Mouse (Mus musculus): ENCODE measurements around the gene Ptpn13. TPM values are rescaled to one million over a fixed set of nuclear protein-coding genes. Genes with fewer than 3 reads are reported as not detected.

Ptpn13 gene
- polyA plus RNA-seq, 1 experiment from 2014 or later, result 8.7 TPM

DNA sequence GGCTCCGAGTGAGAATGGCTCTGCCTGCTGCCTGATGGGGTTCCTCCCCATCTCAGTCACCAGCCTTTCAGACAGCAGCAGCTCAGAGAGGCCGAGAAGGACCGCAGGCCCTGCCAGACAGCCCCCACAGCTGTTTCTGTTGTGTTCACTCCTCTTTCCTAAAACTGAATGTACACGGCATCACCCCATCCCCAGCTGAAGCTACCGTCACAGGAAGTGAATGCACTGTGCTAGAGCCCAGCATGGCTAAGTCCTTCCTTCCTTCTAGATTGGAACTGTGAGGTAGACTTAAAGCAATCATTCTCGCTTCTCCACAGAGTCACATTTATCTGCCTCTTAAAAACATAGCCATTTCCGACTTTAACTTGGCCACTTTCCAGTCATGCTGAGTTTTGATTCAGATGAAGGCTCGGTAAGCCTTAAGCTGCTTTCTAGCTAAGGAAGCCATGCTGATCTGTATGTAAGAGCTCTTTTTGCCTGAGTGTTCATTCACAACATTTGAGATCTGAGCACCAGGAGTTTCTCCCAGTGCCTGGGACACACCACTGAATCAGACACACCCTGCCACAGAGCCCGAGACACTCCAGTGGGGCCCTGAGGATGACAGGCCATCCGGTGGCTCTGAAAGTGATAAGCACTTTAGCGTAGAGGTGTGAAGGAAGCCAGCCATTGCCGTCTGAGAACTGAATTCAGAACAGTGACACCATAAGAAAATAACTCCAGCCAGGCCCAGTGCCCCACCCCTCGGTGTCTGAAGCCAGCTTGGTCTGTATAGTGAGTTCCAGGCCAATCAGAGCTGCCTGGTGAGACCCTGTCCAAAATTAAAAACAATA is 170.6 kb downstream of the Ptpn13 start:
- H3K4me1 ChIP-seq (ENCODE audit: control insufficient read depth, insufficient read depth, low read length), result 0 out of 2 replicates have a peak, but pooled peaks cover 3% of the 10 kb centered on the region
- no peaks in the 10 kb centered on the region for H3K9me3 ChIP-seq (ENCODE audit: control insufficient read depth, low read length)
- ATAC-seq (ENCODE audit: low FRiP score, low TSS enrichment) (no peak), DNase-seq (peak; percentile 40)
- no peak overlapping the region for H3K4me2 ChIP-seq (ENCODE audit: low read length)
- H3K27ac ChIP-seq (replicated peaks; ENCODE audit: low read depth, low read length), result peak overlapping the region; percentile 46
- WGBS, result 78% methylated on average over 13 of the region's 13 CpGs
- no peaks in the 10 kb centered on the region for H3K36me3 ChIP-seq (ENCODE audit: control insufficient read depth, insufficient read depth, low read length)
- no peak overlapping the region for H3K4me3 ChIP-seq (replicated peaks; ENCODE audit: low read depth, low read length)
- H3K27me3 ChIP-seq (ENCODE audit: control insufficient read depth, insufficient read depth, low read length), result no peaks in the 10 kb centered on the region
- H3K9ac ChIP-seq (replicated peaks; ENCODE audit: low read length), result no peak overlapping the region

DNA sequence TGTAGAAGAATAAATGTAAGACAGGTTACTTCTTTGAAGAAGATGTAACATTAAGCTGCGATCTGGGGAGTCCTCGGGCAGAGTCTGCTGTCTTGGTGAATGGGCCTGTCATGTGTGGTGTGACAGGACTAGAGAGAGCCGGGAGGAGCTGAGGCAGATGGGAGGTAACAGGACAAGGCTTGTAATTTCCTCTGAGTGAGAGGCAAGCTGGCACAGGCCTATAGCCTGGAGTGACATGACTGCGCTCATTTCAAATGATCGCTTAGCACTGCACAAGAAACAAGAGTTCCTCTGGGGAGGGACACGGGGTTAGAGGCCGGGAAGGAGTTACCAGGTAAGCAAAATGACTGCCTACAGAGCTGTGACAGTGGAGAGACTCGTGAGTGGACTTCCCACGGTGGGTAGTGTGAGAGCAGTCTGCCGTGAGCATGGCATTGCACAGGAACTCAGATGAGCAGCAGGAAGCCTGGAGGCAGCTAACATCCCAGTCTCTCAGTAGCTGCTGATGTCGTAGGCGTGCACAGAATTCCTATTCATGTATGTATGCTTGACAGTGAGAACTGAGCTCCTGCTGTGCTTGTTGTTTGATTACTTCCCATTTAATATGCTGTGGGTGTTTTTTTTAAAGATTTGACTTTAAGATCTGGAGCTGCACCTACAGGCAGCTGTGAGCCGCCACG is 171.6 kb downstream of the Ptpn13 start:
- H3K27ac ChIP-seq (replicated peaks; ENCODE audit: low read depth, low read length), result peak overlapping the region; percentile 46

DNA sequence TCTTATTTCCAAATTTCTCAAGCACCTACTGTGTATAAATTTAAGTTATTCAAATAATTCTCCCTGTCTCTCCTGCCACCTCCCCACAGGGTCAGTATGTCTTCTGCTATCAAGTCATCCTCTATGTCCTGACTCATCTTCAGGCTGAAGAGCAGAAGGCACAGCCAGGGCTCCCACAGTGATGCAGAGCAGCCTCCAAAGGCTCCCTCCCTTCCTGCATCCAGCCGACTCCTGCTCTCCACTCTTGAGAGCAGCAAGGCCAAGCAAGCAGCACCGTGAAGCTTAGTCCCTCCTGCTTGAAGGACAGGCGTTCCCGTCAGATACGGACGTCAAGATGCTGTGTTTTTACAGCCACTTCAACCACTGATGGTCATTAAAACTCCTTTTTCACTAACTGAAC is 172.6 kb downstream of the Ptpn13 start:
- Histone ChIP-seq H3K27me3 (ENCODE audit: control insufficient read depth, insufficient read depth, low read length) (no peaks in the 10 kb centered on the region), H3K4me2 (ENCODE audit: low read length) (no peak overlapping the region), H3K4me1 (ENCODE audit: control insufficient read depth, insufficient read depth, low read length) (0 out of 2 replicates have a peak, but pooled peaks cover 3% of the 10 kb centered on the region), H3K36me3 (ENCODE audit: control insufficient read depth, insufficient read depth, low read length) (no peaks in the 10 kb centered on the region), H3K9me3 (ENCODE audit: control insufficient read depth, low read length) (no peaks in the 10 kb centered on the region), H3K9ac (replicated peaks; ENCODE audit: low read length) (no peak overlapping the region), H3K4me3 (replicated peaks; ENCODE audit: low read depth, low read length) (no peak overlapping the region), H3K27ac (replicated peaks; ENCODE audit: low read depth, low read length) (no peak overlapping the region)
- DNase-seq (no peak), ATAC-seq (ENCODE audit: low FRiP score, low TSS enrichment) (no peak)
- 74% methylated on average over 6 of the region's 6 CpGs for WGBS

More for the DNA sequence above, 171.6 kb downstream of the Ptpn13 start:
- no peak overlapping the region for H3K4me3 ChIP-seq (replicated peaks; ENCODE audit: low read depth, low read length)
- no peaks in the 10 kb centered on the region for H3K36me3 ChIP-seq (ENCODE audit: control insufficient read depth, insufficient read depth, low read length)
- no peaks in the 10 kb centered on the region for H3K27me3 ChIP-seq (ENCODE audit: control insufficient read depth, insufficient read depth, low read length)
- no peak; the same call in 1 of the 2 replicates for ATAC-seq (ENCODE audit: low FRiP score, low TSS enrichment)
- DNase-seq, result peak; percentile 63
- H3K4me2 ChIP-seq (ENCODE audit: low read length), result no peak overlapping the region
- 0 out of 2 replicates have a peak, but pooled peaks cover 3% of the 10 kb centered on the region for H3K4me1 ChIP-seq (ENCODE audit: control insufficient read depth, insufficient read depth, low read length)
- H3K9me3 ChIP-seq (ENCODE audit: control insufficient read depth, low read length), result no peaks in the 10 kb centered on the region
- H3K9ac ChIP-seq (replicated peaks; ENCODE audit: low read length), result no peak overlapping the region
- WGBS, result 56% methylated on average over 14 of the region's 14 CpGs

DNA sequence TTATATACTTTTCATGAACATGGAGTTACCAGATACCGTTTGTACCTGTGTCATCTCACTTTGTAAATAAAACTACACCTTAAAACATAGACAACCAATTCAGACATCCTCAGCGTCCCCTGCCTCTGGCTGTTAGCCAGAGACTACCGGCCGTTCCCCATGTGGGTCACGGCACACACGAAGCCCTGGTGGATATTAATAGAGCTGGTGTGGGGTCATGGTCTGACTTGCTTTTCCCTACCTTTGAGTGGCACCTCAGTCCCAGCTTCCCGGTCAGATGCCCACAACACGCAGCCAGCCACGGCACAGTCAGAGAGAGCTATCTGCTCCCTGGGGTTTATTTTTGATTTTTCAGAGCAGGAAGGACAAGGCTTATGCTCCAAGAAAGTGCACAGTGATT is 173.3 kb downstream of the Ptpn13 start:
- Histone ChIP-seq H3K4me2 (ENCODE audit: low read length) (no peak overlapping the region), H3K9me3 (ENCODE audit: control insufficient read depth, low read length) (no peaks in the 10 kb centered on the region), H3K9ac (replicated peaks; ENCODE audit: low read length) (no peak overlapping the region), H3K27me3 (ENCODE audit: control insufficient read depth, insufficient read depth, low read length) (no peaks in the 10 kb centered on the region), H3K27ac (replicated peaks; ENCODE audit: low read depth, low read length) (no peak overlapping the region), H3K4me1 (ENCODE audit: control insufficient read depth, insufficient read depth, low read length) (0 out of 2 replicates have a peak, but pooled peaks cover 3% of the 10 kb centered on the region), H3K4me3 (replicated peaks; ENCODE audit: low read depth, low read length) (no peak overlapping the region), H3K36me3 (ENCODE audit: control insufficient read depth, insufficient read depth, low read length) (no peaks in the 10 kb centered on the region)
- ATAC-seq (ENCODE audit: low FRiP score, low TSS enrichment), result no peak
- WGBS, result 94% methylated on average over 9 of the region's 9 CpGs
- no peak for DNase-seq

DNA sequence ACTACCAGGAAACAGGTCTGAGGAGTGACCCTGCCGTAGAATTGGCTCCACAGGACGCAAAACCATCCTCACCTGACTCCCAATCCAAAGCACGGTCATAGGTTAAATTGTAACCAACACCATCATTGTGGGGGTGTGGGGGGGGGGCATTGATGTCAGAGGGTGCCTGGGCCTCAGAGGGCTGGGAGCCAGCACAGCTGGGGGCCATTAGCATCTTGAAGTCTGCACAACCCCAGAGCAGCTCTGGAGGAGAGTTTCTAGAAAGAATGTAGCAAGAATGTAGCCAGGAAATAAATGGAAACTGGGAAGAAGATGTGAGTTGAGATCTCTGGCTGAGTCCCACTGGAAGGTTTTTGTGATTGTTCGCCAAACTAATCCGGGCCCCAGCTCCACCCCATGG is 173.9 kb downstream of the Ptpn13 start:
- DNase-seq (no peak), ATAC-seq (ENCODE audit: low FRiP score, low TSS enrichment) (no peak)
- 85% methylated on average over 5 of the region's 5 CpGs for WGBS
- Histone ChIP-seq H3K36me3 (ENCODE audit: control insufficient read depth, insufficient read depth, low read length) (no peaks in the 10 kb centered on the region), H3K4me1 (ENCODE audit: control insufficient read depth, insufficient read depth, low read length) (0 out of 2 replicates have a peak, but pooled peaks cover 3% of the 10 kb centered on the region), H3K4me3 (replicated peaks; ENCODE audit: low read depth, low read length) (no peak overlapping the region), H3K9me3 (ENCODE audit: control insufficient read depth, low read length) (no peaks in the 10 kb centered on the region), H3K27me3 (ENCODE audit: control insufficient read depth, insufficient read depth, low read length) (no peaks in the 10 kb centered on the region), H3K27ac (replicated peaks; ENCODE audit: low read depth, low read length) (no peak overlapping the region), H3K4me2 (ENCODE audit: low read length) (no peak overlapping the region), H3K9ac (replicated peaks; ENCODE audit: low read length) (no peak overlapping the region)

DNA sequence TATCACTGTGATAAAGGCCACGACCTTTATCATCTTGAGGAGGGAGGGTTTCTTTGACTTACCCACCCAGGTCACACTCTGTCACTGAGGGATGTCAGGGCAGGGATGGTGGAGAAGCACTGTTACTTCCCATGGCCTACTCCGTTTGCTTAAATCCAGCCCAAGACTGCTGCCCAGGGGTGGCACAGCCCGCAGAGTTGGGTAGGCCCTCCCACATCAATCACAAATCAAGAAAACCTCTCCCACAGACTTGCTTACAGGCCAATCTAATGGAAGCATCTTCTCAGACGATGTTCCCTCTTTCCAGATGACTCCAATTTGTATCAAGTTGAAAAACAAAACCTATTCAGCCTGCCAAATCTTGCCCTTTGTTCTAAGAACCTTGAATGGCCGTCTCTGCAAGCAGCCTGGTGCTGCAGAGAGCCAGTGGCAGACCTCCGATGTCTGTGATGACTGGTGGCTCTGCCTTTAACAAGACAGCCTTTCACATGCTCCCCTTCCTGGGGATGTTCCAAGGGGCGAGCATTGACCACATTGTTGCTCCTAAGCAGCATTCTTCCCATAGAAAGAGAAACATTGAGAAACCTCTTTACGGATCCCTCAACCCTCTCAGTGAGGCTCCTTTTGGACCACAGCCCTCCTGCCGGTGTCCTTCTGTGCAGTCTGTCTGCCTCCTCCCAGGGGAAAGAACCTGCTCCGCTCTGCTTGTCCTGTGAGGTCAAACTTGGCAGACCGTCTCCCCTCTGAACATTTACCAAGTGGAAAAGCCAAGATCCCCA is 178.3 kb downstream of the Ptpn13 start:
- Histone ChIP-seq H3K27me3 (ENCODE audit: control insufficient read depth, insufficient read depth, low read length) (no peaks in the 10 kb centered on the region), H3K9ac (replicated peaks; ENCODE audit: low read length) (no peak overlapping the region), H3K36me3 (ENCODE audit: control insufficient read depth, insufficient read depth, low read length) (no peaks in the 10 kb centered on the region), H3K9me3 (ENCODE audit: control insufficient read depth, low read length) (no peaks in the 10 kb centered on the region), H3K4me3 (replicated peaks; ENCODE audit: low read depth, low read length) (no peak overlapping the region), H3K27ac (replicated peaks; ENCODE audit: low read depth, low read length) (no peak overlapping the region; the same call in 1 of the 2 replicates), H3K4me1 (ENCODE audit: control insufficient read depth, insufficient read depth, low read length) (no peaks in the 10 kb centered on the region), H3K4me2 (ENCODE audit: low read length) (no peak overlapping the region)
- WGBS, result 29% methylated on average over 11 of the region's 11 CpGs
- ATAC-seq (ENCODE audit: low FRiP score, low TSS enrichment) (no peak), DNase-seq (peak; percentile 51)

DNA sequence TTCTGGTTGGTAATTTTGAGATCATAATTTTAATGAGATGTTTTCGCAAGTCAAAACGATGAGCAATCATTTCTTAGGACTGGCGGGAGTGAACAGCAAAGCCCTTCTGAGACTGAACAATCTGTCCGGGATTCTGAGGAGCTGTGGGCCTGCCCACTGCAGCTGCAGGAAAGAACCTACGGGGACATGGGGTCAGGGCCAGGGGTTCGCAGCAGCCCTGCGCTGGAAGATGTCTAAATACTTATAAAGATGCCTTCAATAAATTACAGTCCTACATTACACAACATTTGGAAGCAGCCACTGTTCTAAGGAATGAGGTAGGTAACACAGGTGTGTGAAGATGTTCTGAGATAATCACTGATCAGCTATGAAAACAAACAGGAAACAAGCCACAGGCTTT is 180.7 kb downstream of the Ptpn13 start:
- H3K4me2 ChIP-seq (ENCODE audit: low read length), result no peak overlapping the region

DNA sequence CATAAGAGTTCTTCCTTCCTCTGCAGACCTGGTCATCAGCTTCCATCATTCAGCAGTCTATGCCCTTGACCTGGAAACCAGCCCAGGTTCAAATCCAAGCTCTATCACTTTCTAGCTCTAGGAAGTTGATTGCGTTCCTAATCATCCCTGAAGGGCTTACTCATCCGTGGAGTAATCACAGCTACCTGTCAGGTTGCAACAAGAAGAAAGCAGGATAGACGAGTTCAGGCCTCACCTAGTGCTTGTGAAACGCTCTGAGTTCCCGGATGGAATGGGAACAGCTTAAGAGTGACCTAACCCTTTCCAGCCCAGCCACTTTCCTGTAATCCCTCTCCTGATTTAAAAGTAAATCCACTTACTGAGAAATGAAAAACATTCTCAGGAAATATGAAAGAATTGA is 185.2 kb downstream of the Ptpn13 start:
- Histone ChIP-seq H3K4me1 (ENCODE audit: control insufficient read depth, insufficient read depth, low read length) (no peaks in the 10 kb centered on the region), H3K4me2 (ENCODE audit: low read length) (no peak overlapping the region), H3K4me3 (replicated peaks; ENCODE audit: low read depth, low read length) (no peak overlapping the region), H3K36me3 (ENCODE audit: control insufficient read depth, insufficient read depth, low read length) (no peaks in the 10 kb centered on the region), H3K9me3 (ENCODE audit: control insufficient read depth, low read length) (no peaks in the 10 kb centered on the region), H3K27ac (replicated peaks; ENCODE audit: low read depth, low read length) (no peak overlapping the region), H3K27me3 (ENCODE audit: control insufficient read depth, insufficient read depth, low read length) (no peaks in the 10 kb centered on the region), H3K9ac (replicated peaks; ENCODE audit: low read length) (no peak overlapping the region)
- no peak for ATAC-seq (ENCODE audit: low FRiP score, low TSS enrichment)
- no peak for DNase-seq
- 69% methylated on average over 5 of the region's 5 CpGs for WGBS

More for the DNA sequence above, 180.7 kb downstream of the Ptpn13 start:
- no peak overlapping the region for H3K9ac ChIP-seq (replicated peaks; ENCODE audit: low read length)
- H3K4me3 ChIP-seq (replicated peaks; ENCODE audit: low read depth, low read length), result no peak overlapping the region
- WGBS, result 82% methylated on average over 7 of the region's 7 CpGs
- H3K27ac ChIP-seq (replicated peaks; ENCODE audit: low read depth, low read length), result no peak overlapping the region
- no peaks in the 10 kb centered on the region for H3K27me3 ChIP-seq (ENCODE audit: control insufficient read depth, insufficient read depth, low read length)
- no peak for ATAC-seq (ENCODE audit: low FRiP score, low TSS enrichment)
- H3K4me1 ChIP-seq (ENCODE audit: control insufficient read depth, insufficient read depth, low read length), result no peaks in the 10 kb centered on the region
- DNase-seq, result no peak
- no peaks in the 10 kb centered on the region for H3K36me3 ChIP-seq (ENCODE audit: control insufficient read depth, insufficient read depth, low read length)
- H3K9me3 ChIP-seq (ENCODE audit: control insufficient read depth, low read length), result no peaks in the 10 kb centered on the region
